Mouse (Mus musculus) cerebellum, adult 18-20 months (tissue): ENCODE results near the gene Plekhj1.

ENCODE experiments used
- DNase-seq, 2 experiments: peaks; one replicate each; pipeline ENCODE4 v3.0.0; 2021

Gene Plekhj1

DNA sequence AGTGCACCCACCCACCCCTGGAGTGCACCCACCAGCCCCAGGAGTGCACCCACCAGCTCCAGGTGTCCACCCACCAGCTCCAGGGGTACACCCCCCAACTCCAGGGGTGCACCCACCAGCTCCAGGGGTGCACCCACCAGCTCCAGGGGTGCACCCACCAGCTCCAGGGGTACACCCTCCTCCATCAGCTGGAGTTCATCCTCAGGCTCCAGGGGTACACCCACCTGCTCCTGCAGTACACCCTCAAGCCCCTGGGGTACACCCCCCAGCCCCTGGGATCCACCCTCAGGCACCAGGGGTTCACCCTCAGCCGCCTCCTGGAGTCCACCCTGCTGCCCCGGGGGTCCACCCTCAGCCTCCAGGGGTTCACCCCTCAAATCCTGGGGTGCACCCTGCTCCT is 5.9 kb upstream of the Plekhj1 start:
- DNase-seq, result no peak

DNA sequence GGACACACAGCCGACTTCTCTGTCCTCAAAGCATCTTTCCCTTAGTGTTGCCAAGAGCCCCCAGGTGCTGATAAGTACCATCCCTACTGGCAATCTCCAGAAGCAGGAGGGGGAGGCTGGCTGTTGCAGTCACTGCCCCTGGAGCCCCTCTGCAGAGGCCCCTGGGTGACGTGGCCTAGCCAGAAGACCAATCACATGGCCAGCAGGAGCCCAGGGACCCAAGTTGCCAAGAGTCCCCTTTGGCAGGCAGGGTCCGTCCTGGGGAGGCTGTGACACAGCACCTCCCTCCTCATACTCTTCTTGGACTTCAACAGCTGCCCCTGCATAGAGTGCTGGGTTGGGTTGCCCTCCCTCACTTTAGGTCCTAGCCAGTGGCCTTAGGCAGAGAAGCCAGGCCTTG is 4.6 kb upstream of the Plekhj1 start:
- DNase-seq, result no peak

DNA sequence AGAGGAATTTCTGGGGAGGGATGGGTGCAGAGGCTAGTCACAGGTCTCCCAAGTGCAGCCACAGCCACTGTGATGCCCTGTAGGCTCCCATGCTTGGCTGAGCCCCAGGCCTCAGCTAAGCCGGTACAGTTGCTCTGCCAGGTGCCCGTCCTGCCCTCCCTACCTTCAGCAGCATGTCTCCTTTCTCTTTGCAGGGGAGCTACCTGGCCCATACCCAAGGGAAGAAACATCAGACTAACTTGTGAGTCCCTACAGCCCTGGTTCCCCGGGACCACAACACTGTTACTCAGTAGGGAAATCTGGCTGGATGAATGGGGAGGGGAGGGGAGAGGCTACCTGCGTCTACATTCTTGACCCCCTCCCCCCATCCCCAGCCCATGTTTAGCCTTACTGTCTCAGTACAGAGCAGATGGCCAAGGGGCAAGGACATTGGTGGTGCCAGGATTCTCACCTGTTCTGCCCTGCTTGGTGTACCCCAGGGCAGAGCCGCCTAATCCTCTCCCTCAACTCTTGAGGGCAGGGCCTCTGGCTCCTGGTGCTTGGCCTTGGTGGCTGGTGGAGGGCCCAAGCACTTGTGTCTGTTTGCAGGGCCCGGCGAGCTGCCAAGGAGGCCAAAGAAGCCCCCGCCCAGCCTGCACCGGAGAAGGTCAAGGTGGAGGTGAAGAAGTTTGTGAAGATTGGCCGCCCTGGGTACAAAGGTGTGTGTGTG is 3.9 kb upstream of the Plekhj1 start:
- DNase-seq, result no peak

DNA sequence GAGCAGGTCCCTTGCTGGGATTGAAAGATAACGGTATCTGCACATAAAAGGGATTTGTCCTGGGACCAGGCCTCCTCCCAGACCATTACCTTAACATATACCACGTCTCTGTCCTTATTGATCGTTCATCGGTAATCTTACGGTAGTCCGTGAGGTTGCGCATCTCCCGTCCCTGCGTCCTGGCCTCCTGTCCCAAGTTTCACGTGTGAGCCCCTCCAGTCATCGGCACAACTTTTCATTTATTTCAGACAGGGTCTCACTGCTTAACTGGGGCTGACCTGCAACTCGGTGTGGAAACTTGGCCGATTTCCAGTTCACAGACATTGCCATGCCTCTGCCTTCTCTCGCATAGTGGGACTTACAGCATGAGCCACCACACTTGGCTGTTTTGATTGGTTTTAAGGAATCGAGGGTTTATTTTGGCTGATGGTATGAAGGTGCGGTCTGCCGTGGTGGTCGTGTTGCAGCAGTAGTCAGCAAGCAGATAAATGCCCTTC is 692 bp upstream of the Plekhj1 start:
- DNase-seq, result no peak

DNA sequence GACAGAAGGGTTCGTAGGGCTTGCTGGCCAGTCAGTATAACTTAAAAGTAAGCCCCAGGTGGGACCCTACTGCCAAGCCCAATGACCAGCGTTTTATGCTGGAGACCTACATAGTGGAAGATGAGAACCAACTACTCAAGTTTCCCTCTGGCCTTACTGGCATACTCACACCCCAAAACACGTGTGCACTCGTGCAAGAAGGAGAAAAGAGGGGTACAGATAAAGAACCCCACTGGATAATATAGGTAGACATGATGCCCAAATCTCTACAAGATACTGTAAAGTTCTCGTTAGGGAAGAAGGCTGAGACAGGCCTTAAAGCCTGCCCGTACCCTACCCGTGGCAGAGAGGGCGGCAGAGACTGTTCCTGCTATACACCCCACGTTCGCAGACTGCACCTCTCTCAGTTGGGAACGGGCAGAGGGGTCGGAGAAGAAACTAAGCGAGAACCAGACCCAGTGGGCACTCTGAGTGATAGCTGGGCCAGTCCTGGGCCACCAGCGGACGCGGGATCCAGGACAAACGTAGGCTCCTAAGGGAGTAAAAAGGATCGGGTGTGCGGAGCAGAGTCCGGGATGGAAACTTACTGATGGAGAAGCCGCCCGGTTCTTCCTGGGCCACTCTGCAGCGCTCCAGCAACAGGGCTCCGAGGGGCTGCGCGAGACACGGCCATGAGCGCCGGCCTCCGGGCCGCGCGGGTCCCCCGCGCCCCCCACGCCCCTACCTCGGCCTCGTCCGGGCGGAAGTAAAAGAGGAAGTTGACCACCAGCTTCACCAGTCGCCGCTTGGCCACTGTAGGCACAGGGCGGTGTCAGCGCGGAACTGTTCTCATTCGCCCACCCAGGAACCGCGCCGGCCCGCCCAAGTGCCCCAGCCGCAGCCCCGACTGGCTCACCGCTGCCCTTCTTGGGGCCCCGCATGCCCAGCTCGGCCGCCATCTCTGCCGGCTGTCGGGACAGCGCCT is 958 bp downstream of the Plekhj1 start:
- DNase-seq, result no peak

DNA sequence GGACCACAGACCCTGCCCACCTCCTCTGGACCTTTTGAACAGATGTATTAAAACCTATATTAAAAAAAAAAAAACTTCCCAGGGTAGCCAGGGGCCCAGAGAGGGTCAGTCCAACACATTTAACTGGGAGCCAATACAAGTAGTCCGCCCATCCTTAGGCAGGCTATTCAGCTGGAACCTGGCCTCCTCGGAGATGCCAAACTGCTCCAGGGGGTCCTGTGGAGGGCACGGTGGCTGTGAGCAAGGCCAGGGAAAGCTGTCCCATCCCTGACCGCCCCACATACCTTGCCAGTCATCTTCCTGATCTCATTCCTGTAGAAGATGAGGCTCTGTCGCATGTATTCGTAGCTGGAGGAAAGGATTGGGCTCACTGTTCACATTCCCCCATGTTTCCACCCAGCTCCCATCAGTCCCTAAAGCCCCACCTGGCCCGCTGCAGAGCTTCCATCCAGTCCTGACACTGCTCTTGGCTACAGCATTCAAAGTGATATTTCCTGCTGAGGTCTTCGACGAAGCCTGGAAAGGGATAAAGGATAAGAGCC is 2.0 kb downstream of the Plekhj1 start:
- DNase-seq, result no peak

DNA sequence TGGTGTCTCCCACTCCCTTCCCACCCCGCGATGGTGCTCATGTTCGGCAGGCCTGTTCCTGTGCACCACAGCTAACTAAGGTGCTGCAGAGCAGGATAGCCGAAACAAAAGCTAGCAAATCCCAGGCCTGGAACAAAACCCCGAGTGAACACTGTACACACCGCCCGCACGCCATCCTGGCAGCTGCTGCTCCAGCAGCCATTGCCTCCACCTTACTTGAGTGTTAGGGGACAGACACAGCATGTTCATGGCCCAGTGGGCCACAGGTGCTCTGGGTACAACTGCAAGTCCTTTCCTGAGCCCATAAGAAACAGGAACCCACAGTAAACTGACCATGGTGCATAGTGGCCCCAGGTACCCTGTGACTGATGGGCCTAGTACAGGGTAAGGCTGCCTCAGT is 3.7 kb downstream of the Plekhj1 start:
- no peak for DNase-seq

DNA sequence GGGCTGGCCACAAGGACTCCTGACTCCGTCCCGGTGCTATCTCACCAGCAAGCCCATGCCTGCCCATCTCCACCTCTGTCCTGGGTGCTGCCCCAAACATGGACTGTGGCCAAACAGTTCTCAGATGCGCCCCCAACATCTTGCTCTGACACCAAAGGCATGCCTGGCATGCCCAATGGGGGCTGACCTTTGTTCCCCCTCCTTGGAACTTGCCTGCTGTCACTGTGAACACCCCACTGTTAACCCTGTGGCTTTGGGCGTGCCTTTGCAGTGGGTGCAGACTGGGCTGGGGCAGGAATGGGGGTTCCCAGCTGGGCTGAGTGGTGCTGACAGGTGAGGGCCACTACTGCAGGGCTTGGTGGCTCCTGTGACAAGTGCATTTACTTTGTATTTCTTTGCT is 4.6 kb downstream of the Plekhj1 start:
- no peak for DNase-seq

DNA sequence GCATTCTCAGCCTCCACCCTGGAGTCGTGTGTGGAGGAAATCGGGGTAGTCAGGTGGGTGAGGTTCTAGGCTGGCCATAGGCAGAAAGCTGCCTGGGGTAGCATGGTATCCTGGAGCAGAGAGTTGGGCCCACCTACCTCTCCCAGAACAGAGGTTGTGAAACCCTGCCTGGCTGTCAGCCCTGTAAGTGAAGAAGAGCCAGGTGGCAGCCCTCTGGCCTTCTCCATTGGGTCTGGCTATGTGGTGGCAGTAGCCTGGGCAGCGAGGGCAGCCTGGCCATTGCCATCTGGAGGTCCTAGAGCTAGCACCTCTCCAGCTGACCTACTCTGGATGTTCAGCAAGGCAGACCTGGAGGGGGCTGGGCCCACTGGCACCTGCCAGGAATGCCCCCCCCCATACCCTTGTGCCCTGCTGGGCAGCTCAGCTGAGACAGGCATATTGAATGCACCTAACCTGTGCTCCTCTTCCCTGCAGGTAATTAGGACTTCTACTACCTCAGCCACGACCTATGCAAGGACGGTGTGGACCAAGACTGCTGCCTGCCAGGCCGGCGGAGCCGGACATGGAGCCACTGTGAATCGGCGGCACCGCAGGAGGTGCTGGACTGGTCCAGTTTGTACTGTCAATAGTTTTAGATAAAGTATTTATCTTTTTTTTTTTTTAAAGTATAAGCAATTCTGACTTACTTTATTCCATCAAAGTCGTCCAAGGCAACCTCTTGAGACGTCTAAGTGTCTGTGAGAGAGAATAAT is 5.2 kb downstream of the Plekhj1 start:
- peak; percentile 67 to 71 for DNase-seq

DNA sequence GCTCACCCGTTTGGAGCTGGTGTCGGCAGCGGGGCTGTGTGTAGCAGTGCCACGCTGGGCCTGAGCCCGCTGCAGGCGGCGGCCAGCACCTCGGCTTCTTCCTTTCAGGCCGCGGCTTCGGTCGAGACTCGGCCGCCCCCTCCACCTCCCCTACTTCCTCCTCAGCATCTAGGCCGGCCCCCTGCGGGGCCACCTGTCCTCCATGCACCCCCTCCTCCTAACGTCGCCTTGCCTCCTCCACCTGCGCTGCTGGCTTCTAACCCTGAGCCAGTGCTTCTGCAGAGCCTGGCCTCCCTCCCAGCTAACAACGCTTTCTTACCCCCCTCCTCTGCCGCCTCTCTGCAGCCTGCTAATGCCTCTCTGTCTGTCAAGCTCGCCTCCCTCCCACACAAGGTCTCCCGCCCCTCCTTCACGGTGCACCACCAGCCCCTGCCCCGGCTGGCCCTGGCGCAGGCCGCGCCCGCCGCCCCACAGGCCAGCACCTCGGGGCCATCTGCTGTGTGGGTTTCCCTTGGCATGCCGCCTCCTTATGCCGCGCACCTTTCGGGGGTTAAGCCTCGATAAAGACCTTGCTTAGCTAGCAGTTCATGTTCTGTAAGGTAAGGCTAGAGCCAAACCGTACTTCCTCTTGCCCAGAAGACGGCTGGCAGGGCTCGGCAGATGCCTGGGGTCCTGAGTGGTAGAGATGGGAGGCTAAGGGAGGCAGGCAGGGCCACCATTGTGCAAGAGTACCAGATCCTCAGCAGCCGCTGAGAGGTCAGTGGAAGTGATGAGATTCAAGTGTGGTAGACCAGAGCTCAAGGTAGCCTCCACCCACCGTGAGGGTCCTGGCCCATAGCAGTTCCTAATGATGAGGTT is 6.0 kb downstream of the Plekhj1 start:
- DNase-seq, result peak; percentile 78 to 80

DNA sequence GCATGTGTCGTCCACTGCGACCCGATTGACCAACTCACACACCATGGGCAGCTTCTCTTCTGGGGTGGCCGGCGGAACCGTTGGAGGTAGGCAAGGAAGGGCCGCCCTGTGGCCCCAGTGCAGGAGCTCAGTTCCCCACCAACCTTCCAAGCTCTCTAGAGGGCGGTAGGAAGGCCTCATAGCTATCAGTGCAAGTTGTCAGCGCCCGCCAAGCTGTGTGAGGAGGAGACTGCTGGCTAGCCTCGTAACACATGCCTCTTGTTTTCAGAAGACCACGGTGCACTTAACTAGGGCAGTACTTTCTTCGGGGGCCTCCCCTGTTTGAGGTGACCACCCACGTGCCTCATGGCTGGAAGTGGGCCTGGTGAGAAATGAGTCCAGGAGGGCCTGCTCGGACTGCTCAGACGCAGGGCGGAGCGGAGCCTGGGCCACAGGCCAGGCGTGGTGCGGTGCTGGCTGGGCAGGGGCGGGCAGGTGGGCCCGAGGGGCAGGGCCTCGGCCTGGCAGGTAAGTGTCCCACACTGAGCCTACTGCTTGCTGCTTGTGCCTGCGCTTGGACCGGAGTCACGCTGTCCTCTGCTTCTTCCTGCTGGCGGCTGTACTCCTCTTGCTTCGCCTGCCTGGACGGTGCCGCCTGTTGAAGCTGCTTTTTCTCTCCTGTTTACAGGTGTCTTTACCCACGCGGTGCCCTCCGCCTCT is 6.8 kb downstream of the Plekhj1 start:
- DNase-seq, result peak; percentile 48 to 58

DNA sequence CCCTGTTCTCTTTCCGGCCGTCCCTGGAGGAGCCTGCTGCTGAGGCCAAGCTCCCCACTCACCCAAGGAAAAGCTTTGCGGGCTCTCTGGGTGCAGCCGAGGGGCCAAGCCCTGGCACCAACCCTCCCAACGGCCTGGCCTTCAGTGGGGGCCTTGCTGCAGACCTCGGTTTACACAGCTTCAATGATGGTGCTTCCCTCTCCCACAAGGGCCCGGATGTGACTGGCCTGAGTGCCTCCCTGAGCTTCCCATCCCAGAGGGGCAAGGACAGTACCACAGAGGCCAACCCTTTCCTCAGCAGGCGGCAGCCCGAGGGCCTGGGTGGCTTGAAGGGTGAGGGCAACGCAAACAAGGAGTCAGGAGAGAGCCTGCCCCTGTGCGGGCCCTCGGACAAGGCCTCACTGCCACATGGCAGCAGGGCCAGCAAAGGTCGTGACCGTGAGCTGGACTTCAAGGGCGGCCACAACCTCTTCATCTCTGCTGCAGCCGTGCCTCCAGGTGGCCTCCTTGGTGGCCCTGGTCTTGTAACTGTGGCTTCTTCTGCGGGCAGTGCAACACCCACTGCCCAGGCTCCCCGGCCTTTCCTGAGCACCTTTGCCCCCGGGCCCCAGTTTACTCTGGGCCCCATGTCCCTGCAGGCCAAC is 7.5 kb downstream of the Plekhj1 start:
- no peak for DNase-seq

DNA sequence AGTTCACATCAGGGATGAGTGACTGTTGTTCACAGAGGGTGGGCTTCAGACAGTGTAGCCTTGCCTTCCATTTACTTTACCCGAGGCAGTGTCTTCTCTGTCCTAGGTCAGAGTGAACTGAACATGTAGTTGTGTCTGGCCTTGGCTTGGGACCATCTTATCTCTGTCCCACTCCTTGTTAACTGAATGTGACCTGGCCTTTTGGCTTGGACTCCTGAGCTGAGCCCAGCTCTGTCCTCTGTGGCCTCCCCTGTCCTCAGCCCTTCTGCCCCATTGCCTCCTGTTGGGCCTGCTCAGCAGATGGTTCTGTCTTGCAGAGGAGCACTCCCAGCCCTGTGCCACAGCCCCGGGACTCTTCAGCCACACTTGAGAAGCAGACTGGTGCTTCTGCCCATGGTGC is 10.9 kb downstream of the Plekhj1 start:
- DNase-seq, result no peak

DNA sequence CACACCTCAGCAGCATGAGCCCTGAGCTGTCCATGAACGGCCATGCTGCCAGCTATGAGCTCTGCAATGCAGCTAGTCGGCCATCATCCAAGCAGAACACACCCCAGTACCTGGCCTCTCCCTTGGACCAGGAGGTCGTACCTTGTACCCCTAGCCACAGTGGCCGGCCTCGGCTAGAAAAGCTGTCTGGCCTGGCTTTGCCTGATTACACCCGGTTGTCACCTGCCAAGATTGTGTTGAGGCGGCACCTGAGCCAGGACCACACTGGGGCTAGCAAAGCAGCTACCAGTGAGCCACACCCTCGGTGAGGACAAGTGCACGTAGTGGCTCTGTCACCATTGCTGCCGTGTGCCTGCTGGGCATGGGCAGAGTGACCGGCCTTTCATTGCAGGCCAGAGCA is 12.5 kb downstream of the Plekhj1 start:
- no peak for DNase-seq

DNA sequence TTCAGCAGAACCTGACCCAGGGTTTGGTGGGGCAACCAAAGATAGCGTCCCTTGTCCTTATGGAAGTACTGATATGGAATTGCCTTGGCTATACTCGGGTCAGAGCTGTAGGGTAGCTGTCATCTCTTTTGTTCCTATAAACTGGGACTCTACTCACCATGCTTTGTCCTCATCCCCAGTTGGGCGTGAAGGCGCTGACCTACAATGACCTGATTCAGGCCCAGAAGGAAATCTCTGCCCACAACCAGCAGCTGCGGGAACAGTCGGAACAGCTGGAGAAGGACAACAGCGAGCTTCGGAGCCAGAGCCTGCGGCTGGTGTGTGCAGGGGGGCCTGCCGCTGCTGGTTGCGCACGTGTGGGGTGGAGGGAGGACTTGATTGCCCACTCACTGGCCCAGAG is 13.6 kb downstream of the Plekhj1 start:
- DNase-seq, result peak in 1 of 2 experiments; percentile 5

DNA sequence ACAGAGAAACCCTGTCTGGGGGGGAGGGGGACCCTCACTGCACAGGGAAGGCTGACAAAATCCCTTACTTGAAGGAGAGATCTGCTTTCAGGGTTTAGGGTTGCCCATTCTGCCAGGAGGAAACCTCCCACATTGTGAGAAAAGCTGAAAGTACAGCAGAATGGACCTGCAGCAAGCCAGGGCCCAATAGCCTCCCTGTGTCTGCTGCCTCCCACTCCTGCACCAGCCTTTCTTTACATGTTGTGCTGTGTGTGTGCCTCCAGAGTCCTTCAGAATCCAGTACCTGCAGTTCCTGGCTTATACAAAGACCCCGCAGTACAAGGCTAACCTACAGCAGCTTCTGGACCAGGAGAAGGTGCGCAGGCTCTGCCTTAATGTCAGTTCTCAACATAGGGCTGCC is 14.1 kb downstream of the Plekhj1 start:
- no peak for DNase-seq

DNA sequence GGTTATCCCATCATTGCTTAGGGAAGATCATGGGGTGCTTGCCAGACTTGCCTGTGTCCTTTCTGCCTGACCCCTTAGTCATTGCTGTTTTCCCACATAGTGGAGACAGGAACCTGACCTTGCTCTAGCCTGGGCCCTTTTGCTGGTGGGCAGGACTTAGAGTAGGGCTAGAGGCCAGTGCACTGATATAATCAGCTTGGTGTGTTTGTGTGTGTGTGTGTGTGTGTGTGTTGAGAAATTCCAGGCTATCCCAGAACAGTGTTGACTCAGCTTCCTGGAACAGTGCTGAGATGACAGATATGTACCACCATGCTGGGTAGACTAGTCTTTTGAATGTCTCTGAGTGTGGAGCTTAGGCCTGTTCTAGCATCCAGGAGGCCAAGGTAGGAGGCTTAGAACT is 18.9 kb downstream of the Plekhj1 start:
- DNase-seq, result no peak

DNA sequence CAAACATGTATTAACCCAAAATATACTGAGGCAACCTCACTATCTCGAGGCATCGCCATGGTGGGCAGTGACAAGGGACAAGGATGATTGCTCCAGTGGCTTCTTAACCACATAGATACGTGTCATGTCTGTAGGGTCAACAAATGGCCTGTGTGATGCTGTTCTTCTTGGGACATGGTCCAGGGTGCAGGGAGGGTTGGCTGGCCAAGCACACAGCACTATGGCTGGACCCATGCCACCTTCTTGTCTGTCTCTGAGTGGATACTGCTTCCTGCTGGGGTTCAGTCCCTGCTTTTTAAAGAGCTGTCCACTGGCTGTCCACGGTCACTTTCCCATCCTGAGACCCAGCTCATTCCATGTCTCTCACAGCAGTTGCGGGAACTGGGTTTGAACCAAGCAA is 21.3 kb downstream of the Plekhj1 start:
- DNase-seq, result peak; percentile 63 to 70

DNA sequence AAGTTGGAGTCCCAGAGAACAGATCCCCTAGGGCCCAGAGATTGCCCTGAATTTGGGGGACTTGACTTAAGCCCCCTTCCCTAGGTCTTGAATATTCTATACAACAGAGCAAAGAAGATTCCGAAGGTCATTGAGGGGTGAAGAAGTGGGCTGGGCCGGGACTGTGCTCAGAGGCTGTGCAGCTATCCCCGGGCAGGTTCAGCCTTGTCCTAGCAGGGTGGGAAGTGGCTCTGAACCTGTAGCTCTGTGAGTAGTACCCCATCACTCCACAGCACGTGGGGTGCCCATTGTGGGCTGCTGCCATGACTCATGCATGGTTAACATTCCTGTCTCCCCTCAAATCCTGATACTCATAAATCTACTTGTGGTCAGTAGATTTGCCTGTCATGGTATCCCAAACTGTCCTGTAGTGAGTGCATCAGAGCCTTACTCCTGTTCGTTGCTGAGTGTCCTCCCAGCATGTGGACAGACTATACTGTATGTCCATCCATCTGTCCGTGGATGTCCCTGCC is 22.0 kb downstream of the Plekhj1 start:
- DNase-seq, result no peak

DNA sequence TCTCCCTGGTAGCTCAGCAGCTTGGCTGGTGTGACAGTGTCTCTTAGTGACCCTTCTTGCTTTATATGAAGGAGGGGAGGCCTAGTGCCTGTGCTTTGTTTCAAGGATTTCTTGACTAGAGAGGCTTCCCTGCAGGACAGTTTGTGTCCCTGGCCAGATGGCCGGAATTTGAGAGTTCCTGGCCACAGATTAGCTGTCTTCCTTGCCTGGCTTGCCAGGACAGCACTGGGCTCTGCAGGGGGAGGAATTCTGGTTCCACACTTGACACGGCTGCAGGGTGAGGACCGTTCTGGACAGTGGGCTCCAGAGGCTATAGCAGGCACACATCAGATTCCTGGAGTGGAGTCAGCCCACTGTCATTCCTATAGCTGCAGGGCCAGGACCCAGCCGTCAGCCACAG is 22.7 kb downstream of the Plekhj1 start:
- DNase-seq, result peak; percentile 82 to 88

DNA sequence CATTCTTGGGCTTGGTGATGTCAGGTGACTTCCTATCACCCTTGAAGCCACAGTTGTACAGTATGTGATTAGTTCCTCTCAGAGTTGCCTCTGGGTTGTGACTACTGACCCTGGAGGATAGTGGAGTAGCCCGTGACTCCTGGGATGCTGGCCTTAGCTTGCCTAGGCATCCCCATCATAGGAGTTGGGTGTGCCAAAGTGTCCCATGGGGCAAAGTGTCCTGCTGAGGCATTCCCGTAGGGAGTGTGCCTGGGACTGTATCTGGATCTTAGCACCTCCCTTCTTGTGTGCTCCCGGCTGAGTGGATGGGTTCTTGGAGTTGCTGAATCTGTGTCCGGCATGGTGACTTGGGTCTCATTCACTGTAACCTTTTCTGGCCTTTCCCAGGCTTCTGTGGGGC is 23.4 kb downstream of the Plekhj1 start:
- no peak for DNase-seq
